Mouse (Mus musculus) ES-E14 (cell line): ENCODE data around the gene Ppie. TPM values are rescaled to one million over a fixed set of nuclear protein-coding genes. Genes with fewer than 3 reads are reported as not detected.

Experiments
- DNase-seq: peaks from one replicate; pipeline ENCODE4 v3.0.0-alpha.2; 2013; ENCODE audit warnings: low read depth, low spot score
- H3K27ac ChIP-seq: 2 replicates; pipeline ENCODE4 v1.5.1; 2012; ENCODE audit warnings: low read depth, mild to moderate bottlenecking, low read length, moderate library complexity, mixed read lengths; ENCODE audit not compliant: poor library complexity, insufficient read depth, severe bottlenecking
- H3K36me3 ChIP-seq: 2 replicates; pipeline ENCODE4 v1.6.1; 2012; ENCODE audit warnings: mild to moderate bottlenecking, low read length, moderate library complexity, mixed read lengths; ENCODE audit not compliant: control insufficient read depth, poor library complexity, insufficient read depth, severe bottlenecking
- H3K4me1 ChIP-seq, 2 experiments: fragments of 150-350 bp in 1 of 2; sonication (generic) in 1 of 2; 2 replicates each; pipeline ENCODE4 v1.6.1; 2012; ENCODE audit warnings: low read length in 2 of 2, mild to moderate bottlenecking in 1 of 2, mixed read lengths in 1 of 2; ENCODE audit not compliant: control insufficient read depth in 2 of 2, insufficient read depth in 2 of 2, poor library complexity in 1 of 2
- H3K4me3 ChIP-seq, 2 experiments: fragments of 150-350 bp in 1 of 2; sonication (generic) in 1 of 2; 2 replicates each; pipeline ENCODE4 v1.5.1; 2012; ENCODE audit warnings: low read length in 2 of 2, low read depth in 1 of 2, mild to moderate bottlenecking in 1 of 2, mixed read lengths in 1 of 2; ENCODE audit not compliant: insufficient read depth in 1 of 2, poor library complexity in 1 of 2, severe bottlenecking in 1 of 2
- H3K9ac ChIP-seq: 2 replicates; pipeline ENCODE4 v1.6.1; 2012; ENCODE audit warnings: low read depth, mild to moderate bottlenecking, low read length, mixed read lengths; ENCODE audit not compliant: poor library complexity, insufficient read depth, severe bottlenecking
- H3K9me3 ChIP-seq: fragments of 150-350 bp; sonication (generic); 2 replicates; pipeline ENCODE4 v1.6.1; 2012; ENCODE audit warnings: low read depth, mild to moderate bottlenecking, low read length; ENCODE audit not compliant: control insufficient read depth, insufficient read depth
- CHD2 ChIP-seq: IDR thresholded peaks from 2 replicates; pipeline ENCODE4 v1.6.1; 2014; ENCODE audit warnings: mild to moderate bottlenecking, low read depth, low read length, inconsistent platforms
- HCFC1 ChIP-seq: IDR thresholded peaks from 2 replicates; pipeline ENCODE4 v1.6.1; 2012; ENCODE audit warnings: low read length, inconsistent platforms, borderline replicate concordance; ENCODE audit not compliant: insufficient read depth
- MAFK ChIP-seq: IDR thresholded peaks from 2 replicates; pipeline ENCODE4 v1.6.1; 2014; ENCODE audit warnings: mild to moderate bottlenecking, low read depth, low read length, inconsistent platforms; ENCODE audit not compliant: insufficient read depth
- ZC3H11A ChIP-seq: IDR thresholded peaks from 2 replicates; pipeline ENCODE4 v1.6.1; 2012; ENCODE audit warnings: low read depth, mild to moderate bottlenecking, inconsistent platforms, low read length, borderline replicate concordance
- ZNF384 ChIP-seq: IDR thresholded peaks from 2 replicates; pipeline ENCODE4 v1.6.1; 2012; ENCODE audit warnings: low read depth, low read length, inconsistent platforms
- in situ Hi-C, 2 experiments: fragments of 600-800 bp; cut with MboI; formaldehyde crosslinking; loops; one replicate each; pipeline ENCODE4 v1.15.1; 2025; ENCODE audit warnings: low sequenced_read_pairs in 2 of 2, inconsistent platforms in 1 of 2; ENCODE audit not compliant: unreplicated experiment in 2 of 2
- total RNA-seq: library from RNA; depleted of rRNA; stranded (reverse); fragments of 300-350 nt; gene quantifications from 2 replicates; pipeline ENCODE4 v1.2.3, GENCODE M21; 2012; rRNA removed

The Ppie gene
- total RNA-seq: 77.1 and 81.6 TPM in 2 replicates

GRCm38 (mm10) chr4:123139513-123140154 lies at the start of gene Ppie:
TSS of gene Ppie (minus strand) at chr4:123139951.
- Histone ChIP-seq H3K4me3 (peak within 1 kb of the TSS; percentile 98 to 99), H3K4me1 (peaks cover 3 to 6% of the 10 kb centered on the region in 2 experiments), H3K36me3 (peaks cover 15% of the 10 kb centered on the region), H3K9ac (peak within 1 kb of the TSS; percentile 100), H3K27ac (peak within 1 kb of the TSS; percentile 83), H3K9me3 (no peaks in the 10 kb centered on the region)
- DNase-seq: peak; percentile 74
- in situ Hi-C loops: no loop called here
- TF ChIP-seq MAFK (no peak), HCFC1 (peak; percentile 80; the same call in 1 of the 2 replicates)

GRCm38 (mm10) chr4:123184816-123185215 lies 45.1 kb upstream of the Ppie start:
- in situ Hi-C loops: no loop called here
- Histone ChIP-seq H3K27ac (no peak overlapping the region), H3K9me3 (no peaks in the 10 kb centered on the region), H3K9ac (no peak overlapping the region), H3K4me3 (no peak overlapping the region), H3K4me1 (peaks cover 0 to 7% of the 10 kb centered on the region in 2 experiments; a peak in 1 of 4 replicates), H3K36me3 (no peaks in the 10 kb centered on the region)
- no peak for DNase-seq
- no peak for TF ChIP-seq MAFK
- TF ChIP-seq ZC3H11A: no peak
- TF ChIP-seq CHD2: no peak
- TF ChIP-seq ZNF384: no peak
- TF ChIP-seq HCFC1: no peak

- Histone ChIP-seq H3K9me3 (no peaks in the 10 kb centered on the region), H3K27ac (no peak overlapping the region), H3K36me3 (no peaks in the 10 kb centered on the region), H3K4me1 (peaks cover 0 to 7% of the 10 kb centered on the region in 2 experiments; a peak in 1 of 4 replicates), H3K4me3 (peak overlapping the region; percentile 66 to 72), H3K9ac (0 out of 2 replicates have a peak overlapping the region, but pooled peaks have one; percentile 14)
- in situ Hi-C loops: no loop called here
- TF ChIP-seq ZC3H11A: no peak
- TF ChIP-seq HCFC1: no peak
- no peak for TF ChIP-seq CHD2
- no peak for TF ChIP-seq MAFK
- TF ChIP-seq ZNF384: no peak
- peak; percentile 80 for DNase-seq
Measured at GRCm38 (mm10) chr4:123183239-123184056, 43.7 kb upstream of the Ppie start.

GRCm38 (mm10) chr4:123182328-123183238 lies 42.8 kb upstream of the Ppie start, which contains the start of gene Hpcal4:
TSS of gene Hpcal4 (plus strand) at chr4:123183227.
- in situ Hi-C loops: no loop called here
- Histone ChIP-seq H3K4me3 (peak within 1 kb of the TSS; percentile 66 to 72), H3K9ac (peak within 1 kb of the TSS; percentile 53; the same call in 1 of the 2 replicates), H3K9me3 (no peaks in the 10 kb centered on the region), H3K4me1 (peaks cover 0 to 7% of the 10 kb centered on the region in 2 experiments; a peak in 1 of 4 replicates), H3K36me3 (no peaks in the 10 kb centered on the region), H3K27ac (no peak within 1 kb of the TSS)
- no peak for DNase-seq
- TF ChIP-seq ZNF384: no peak
- TF ChIP-seq HCFC1: no peak
- no peak for TF ChIP-seq CHD2
- TF ChIP-seq ZC3H11A: no peak
- TF ChIP-seq MAFK: no peak
